Mouse (Mus musculus) left cerebral cortex, adult 11 months (tissue): ENCODE data around the gene Tefm.

Experiments
- DNase-seq: peaks from one replicate; pipeline ENCODE4 v3.0.0; 2022; ENCODE audit warnings: low spot score

Tefm gene

GRCm38 (mm10) chr11:80090555-80091164 is 51.3 kb downstream of the Tefm start:
- no peak for DNase-seq

GRCm38 (mm10) chr11:80089817-80090214 is 52.2 kb downstream of the Tefm start:
- DNase-seq = no peak

GRCm38 (mm10) chr11:80088917-80089816 is 52.8 kb downstream of the Tefm start, which contains the start of gene Atad5:
Gene Atad5 (plus strand): TSS chr11:80089400.
- DNase-seq = peak; percentile 72

- peak; percentile 73 for DNase-seq
Measured at GRCm38 (mm10) chr11:80086844-80087243, 55.1 kb downstream of the Tefm start.
